Mouse (Mus musculus): ENCODE measurements around the gene Nuak1.

DNA sequence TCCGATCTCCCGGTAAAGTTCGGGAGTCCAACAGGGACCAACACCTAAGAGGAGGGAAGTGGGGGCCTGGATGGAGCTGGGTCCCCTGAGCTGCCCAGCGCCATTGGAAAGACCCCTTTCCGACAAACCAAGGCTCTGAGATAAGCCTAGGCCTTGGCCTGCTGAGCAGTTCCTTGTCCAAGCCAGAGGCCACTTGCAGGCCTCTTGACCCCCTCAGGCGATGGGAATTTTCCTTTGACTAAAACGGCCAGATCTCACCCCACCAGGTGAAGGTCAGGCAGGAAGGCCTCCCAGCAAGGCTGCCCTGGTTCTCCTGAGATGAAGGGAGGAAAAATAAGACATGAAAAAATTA lies 1.0 kb upstream of the Nuak1 start:
- no peak for TF ChIP-seq CTCF (IDR thresholded peaks at IDR 0.05; ENCODE audit: extremely low read depth, insufficient read depth, low read length)
- TF ChIP-seq POLR2A (IDR thresholded peaks at IDR 0.05; ENCODE audit: extremely low read depth, insufficient read depth, low read length): no peak
